Mouse (Mus musculus) stomach, embryonic 16.5 days (tissue): ENCODE results near the gene Arrdc2. TPM values are rescaled to one million over a fixed set of nuclear protein-coding genes. Genes with fewer than 3 reads are reported as not detected.
A peak's percentile ranks its signal among the peaks of the same experiment; 100 is the strongest.

Experiments
- ATAC-seq: fragments of 200-750 bp; cut with Nextera tagmentation; 2 replicates; pipeline ENCODE4 v1.8.0; 2017; ENCODE audit warnings: moderate number of reproducible peaks, moderate TSS enrichment; ENCODE audit not compliant: insufficient read depth, low FRiP score
- H3K27ac ChIP-seq: fragments of 300-500 bp; sonication (generic); 2 replicates; pipeline ENCODE4 v1.5.1; 2014; ENCODE audit warnings: low read length
- H3K27me3 ChIP-seq: fragments of 300-500 bp; sonication (generic); 2 replicates; pipeline ENCODE4 v1.6.1; 2014; ENCODE audit warnings: low read length, control low read depth, mixed read lengths; ENCODE audit not compliant: control insufficient read depth, insufficient read depth
- H3K36me3 ChIP-seq: fragments of 300-500 bp; sonication (generic); 2 replicates; pipeline ENCODE4 v1.6.1; 2014; ENCODE audit warnings: low read length; ENCODE audit not compliant: control insufficient read depth, insufficient read depth
- H3K4me1 ChIP-seq: fragments of 300-500 bp; sonication (generic); 2 replicates; pipeline ENCODE4 v1.6.1; 2014; ENCODE audit warnings: low read length, control low read depth, mixed read lengths; ENCODE audit not compliant: control insufficient read depth, insufficient read depth
- H3K4me2 ChIP-seq: fragments of 300-500 bp; sonication (generic); 2 replicates; pipeline ENCODE4 v1.6.1; 2014; ENCODE audit warnings: low read depth, low read length, mixed read lengths
- H3K4me3 ChIP-seq: fragments of 300-500 bp; sonication (generic); replicated peaks from 2 replicates; pipeline ENCODE4 v1.5.1; 2014; ENCODE audit warnings: mild to moderate bottlenecking, low read length
- H3K9ac ChIP-seq: fragments of 300-500 bp; sonication (generic); 2 replicates; pipeline ENCODE4 v1.6.1; 2014; ENCODE audit warnings: low read length
- H3K9me3 ChIP-seq: fragments of 300-500 bp; sonication (generic); replicated peaks from 2 replicates; pipeline ENCODE4 v1.6.1; 2016; ENCODE audit warnings: low read length, control low read depth; ENCODE audit not compliant: control insufficient read depth
- WGBS: fragments of 180-500 bp; shearing (Covaris S2); extraction: QIAGEN DNeasy Blood & Tissue Kit; methylation state at CpG from one replicate; pipeline ENCODE4 v1.1.7; 2014; 5-methylcytosine and 5-hydroxymethylcytosine counted together
- polyA plus RNA-seq: library from polyadenylated mRNA; unstranded; fragments of >200 nt; fragmentation: Nextera tagmentation; extraction: Ambion mirVana; gene quantifications from 2 replicates; pipeline ENCODE4 v1.2.1, GENCODE M21; 2015

The Arrdc2 gene
- polyA plus RNA-seq, 1 experiment from 2014 or later = 7.1 TPM

- 0 out of 2 replicates have a peak, but pooled peaks cover 4% of the 10 kb centered on the region for H3K36me3 ChIP-seq
- H3K27ac ChIP-seq = no peak overlapping the region
- ATAC-seq = no peak
- H3K9me3 ChIP-seq = no peaks in the 10 kb centered on the region
- no peaks in the 10 kb centered on the region for H3K27me3 ChIP-seq
- no peak overlapping the region for H3K4me3 ChIP-seq
- no peak overlapping the region for H3K4me2 ChIP-seq
- H3K4me1 ChIP-seq = peaks cover 12% of the 10 kb centered on the region
- no peak overlapping the region for H3K9ac ChIP-seq
- 98% methylated on average over 3 of the region's 3 CpGs for WGBS
Measured at GRCm38 (mm10) chr8:70834071-70834470, 5.4 kb downstream of the Arrdc2 start.

DNA sequence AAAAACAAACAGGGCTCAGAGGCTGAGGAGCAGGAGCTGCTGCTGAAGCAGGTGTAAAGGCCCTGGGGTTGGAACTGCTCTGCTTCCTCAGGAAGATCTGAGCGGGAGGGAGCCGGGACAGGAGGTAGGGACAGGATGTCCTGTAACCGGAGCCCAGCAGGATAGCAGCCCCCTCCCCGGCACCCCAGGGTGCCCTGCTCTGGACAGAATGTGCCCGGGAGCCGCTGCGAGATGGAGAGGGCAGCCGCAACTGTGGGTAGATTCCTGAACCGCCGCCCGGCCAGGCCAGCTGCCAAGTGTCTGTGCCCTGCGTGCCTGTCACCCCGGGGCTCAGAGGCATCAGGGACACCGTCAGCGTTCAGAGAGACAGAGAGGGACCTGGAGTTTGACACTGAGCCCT, 6.0 kb downstream of the Arrdc2 start:
- H3K4me1 ChIP-seq = peaks cover 7% of the 10 kb centered on the region
- H3K4me3 ChIP-seq = no peak overlapping the region
- H3K9ac ChIP-seq = 0 out of 2 replicates have a peak overlapping the region, but pooled peaks have one; percentile 10
- no peak overlapping the region for H3K27ac ChIP-seq
- no peaks in the 10 kb centered on the region for H3K27me3 ChIP-seq
- H3K9me3 ChIP-seq = no peaks in the 10 kb centered on the region
- no peak overlapping the region for H3K4me2 ChIP-seq
- 0 out of 2 replicates have a peak, but pooled peaks cover 4% of the 10 kb centered on the region for H3K36me3 ChIP-seq
- 42% methylated on average over 15 of the region's 15 CpGs for WGBS
- ATAC-seq = no peak

DNA sequence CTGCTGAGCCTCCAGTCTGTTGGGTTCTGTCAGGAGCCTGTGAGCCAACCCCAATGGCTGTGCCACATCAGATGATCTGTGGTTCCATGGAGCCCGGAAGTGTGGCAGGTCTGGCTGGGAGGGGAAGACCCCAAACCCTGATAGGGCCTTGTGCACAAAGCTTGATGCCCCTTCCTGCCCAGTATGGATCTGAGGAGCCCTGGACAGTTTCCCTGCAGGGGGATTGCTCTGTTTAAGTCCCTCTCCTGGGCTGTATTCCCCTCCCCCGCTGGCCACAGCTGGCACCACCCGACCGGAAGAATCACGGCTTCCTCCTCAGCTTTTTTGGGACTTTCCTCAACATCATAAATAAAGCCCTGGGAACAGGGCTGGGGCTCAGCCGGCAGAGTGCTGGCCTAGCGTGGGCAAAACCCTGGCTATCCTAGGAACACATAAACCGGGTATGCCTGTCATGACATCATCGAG, 6.5 kb downstream of the Arrdc2 start:
- Histone ChIP-seq H3K27ac (no peak overlapping the region), H3K36me3 (0 out of 2 replicates have a peak, but pooled peaks cover 4% of the 10 kb centered on the region), H3K9me3 (no peaks in the 10 kb centered on the region), H3K27me3 (no peaks in the 10 kb centered on the region), H3K4me1 (peaks cover 4% of the 10 kb centered on the region; the same call in 1 of the 2 replicates), H3K4me2 (no peak overlapping the region), H3K4me3 (no peak overlapping the region), H3K9ac (peak overlapping the region; percentile 45; the same call in 1 of the 2 replicates)
- ATAC-seq = no peak
- whole genome bisulfite sequencing = 48% methylated on average over 9 of the region's 9 CpGs

DNA sequence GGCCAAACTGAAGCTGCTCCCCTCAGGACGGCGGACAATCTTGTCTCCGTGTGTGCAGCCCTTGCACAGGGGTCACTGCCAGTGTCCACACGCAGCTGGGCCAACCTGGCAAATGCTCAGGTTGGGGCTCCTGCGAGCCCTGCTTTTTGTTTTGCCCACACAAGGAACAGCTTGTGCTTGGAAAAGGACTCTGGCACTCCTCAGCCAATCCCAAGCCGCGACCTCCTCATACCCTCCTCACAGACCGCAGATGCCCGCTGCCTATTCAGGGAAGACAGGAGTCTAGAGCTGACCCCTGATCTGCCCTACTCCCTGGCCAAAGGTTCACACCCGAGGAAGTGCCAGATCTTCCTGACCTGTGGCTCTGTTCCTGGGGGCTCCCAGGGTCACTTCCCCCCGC, 7.1 kb downstream of the Arrdc2 start:
- H3K4me1 ChIP-seq = peaks cover 4% of the 10 kb centered on the region; the same call in 1 of the 2 replicates
- H3K9ac ChIP-seq = no peak overlapping the region
- H3K9me3 ChIP-seq = no peaks in the 10 kb centered on the region
- H3K27ac ChIP-seq = no peak overlapping the region
- 70% methylated on average over 11 of the region's 11 CpGs for WGBS
- H3K4me3 ChIP-seq = no peak overlapping the region
- H3K36me3 ChIP-seq = 0 out of 2 replicates have a peak, but pooled peaks cover 4% of the 10 kb centered on the region
- no peak for ATAC-seq
- H3K4me2 ChIP-seq = no peak overlapping the region
- no peaks in the 10 kb centered on the region for H3K27me3 ChIP-seq

GRCm38 (mm10) chr8:70831517-70831916, 8.0 kb downstream of the Arrdc2 start:
- no peak overlapping the region for H3K4me3 ChIP-seq
- ATAC-seq = no peak
- WGBS = 78% methylated on average over 8 of the region's 8 CpGs

DNA sequence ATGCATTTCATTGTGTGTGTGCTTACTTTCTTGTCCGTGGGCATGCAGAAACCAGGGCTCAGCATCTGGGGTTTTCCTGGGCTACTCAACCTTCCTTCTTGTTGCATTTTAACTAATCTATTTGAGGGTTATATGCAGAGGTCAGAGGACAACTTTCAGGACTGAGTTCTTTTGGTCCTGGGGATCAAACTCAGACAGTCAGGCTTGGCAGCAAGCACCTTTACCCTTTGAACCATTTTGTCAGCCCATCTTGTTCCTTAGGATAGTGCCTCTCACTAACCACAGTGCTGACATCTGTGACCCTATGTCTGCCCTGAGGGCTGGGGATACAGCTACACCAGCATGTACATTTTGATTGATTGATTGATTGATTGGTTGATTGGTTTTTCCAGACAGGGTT, 11.7 kb downstream of the Arrdc2 start:
- Histone ChIP-seq H3K36me3 (no peaks in the 10 kb centered on the region), H3K4me3 (no peak overlapping the region), H3K27me3 (no peaks in the 10 kb centered on the region), H3K9me3 (no peaks in the 10 kb centered on the region), H3K4me2 (no peak overlapping the region), H3K27ac (no peak overlapping the region), H3K9ac (no peak overlapping the region), H3K4me1 (no peaks in the 10 kb centered on the region; the same call in 1 of the 2 replicates)
- 86% methylated on average over 1 of the region's 1 CpGs for WGBS
- no peak for ATAC-seq

More at GRCm38 (mm10) chr8:70831517-70831916, 8.0 kb downstream of the Arrdc2 start:
- Histone ChIP-seq H3K9me3 (no peaks in the 10 kb centered on the region), H3K36me3 (0 out of 2 replicates have a peak, but pooled peaks cover 4% of the 10 kb centered on the region), H3K27me3 (no peaks in the 10 kb centered on the region), H3K4me2 (no peak overlapping the region), H3K9ac (0 out of 2 replicates have a peak overlapping the region, but pooled peaks have one; percentile 18), H3K27ac (no peak overlapping the region), H3K4me1 (peaks cover 4% of the 10 kb centered on the region; the same call in 1 of the 2 replicates)

- H3K4me2 ChIP-seq = no peak overlapping the region
- H3K36me3 ChIP-seq = no peaks in the 10 kb centered on the region
- no peak for ATAC-seq
- H3K9ac ChIP-seq = no peak overlapping the region
- H3K27ac ChIP-seq = no peak overlapping the region
- no peaks in the 10 kb centered on the region for H3K9me3 ChIP-seq
- no peaks in the 10 kb centered on the region for H3K27me3 ChIP-seq
- H3K4me3 ChIP-seq = no peak overlapping the region
- WGBS = 98% methylated on average over 2 of the region's 2 CpGs
- no peaks in the 10 kb centered on the region; the same call in none of the 2 replicates for H3K4me1 ChIP-seq
Measured at GRCm38 (mm10) chr8:70827010-70827409, 12.5 kb downstream of the Arrdc2 start.

DNA sequence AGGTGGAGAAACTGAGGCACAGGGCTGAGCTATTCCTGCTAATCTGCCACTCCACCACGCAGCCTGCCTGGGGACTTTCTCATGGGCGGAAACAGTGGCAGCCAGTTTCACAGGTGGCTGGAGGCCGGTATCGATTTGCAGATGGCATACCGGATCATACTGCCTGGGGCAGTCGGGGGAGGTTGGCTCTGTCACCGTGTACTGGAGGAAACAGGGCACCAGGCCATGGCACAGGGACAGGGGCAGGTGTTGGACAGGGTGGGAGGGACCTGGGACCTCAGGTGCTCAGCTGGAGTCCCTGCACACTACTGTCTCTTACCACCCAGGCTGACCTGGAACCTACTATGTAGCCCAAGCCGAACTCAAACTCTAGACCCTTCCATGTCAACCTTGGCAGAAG, 13.7 kb downstream of the Arrdc2 start:
- Histone ChIP-seq H3K4me1 (no peaks in the 10 kb centered on the region; the same call in 1 of the 2 replicates), H3K36me3 (no peaks in the 10 kb centered on the region), H3K4me2 (no peak overlapping the region), H3K27ac (no peak overlapping the region), H3K9me3 (no peaks in the 10 kb centered on the region), H3K27me3 (no peaks in the 10 kb centered on the region), H3K4me3 (no peak overlapping the region), H3K9ac (no peak overlapping the region)
- WGBS = 81% methylated on average over 8 of the region's 8 CpGs
- no peak for ATAC-seq

DNA sequence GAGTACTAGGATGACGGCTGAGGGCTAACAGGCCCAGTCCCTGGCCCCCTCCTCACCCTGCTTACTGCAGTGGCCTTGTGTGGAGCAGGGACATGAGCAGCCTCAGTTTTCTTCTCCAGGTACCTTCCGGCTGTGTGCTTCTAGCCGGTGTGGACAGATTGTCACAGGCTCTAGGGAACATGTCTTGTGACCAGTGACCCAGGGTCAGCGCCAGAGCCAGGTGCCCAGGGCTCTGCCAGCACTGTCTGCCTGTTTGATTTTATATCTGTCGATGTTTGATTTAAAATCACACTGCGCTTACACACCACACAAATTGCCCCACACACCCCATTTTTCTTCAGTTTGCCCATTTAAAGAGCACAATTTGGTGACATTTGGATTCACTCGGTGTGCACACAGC, 15.7 kb downstream of the Arrdc2 start:
- H3K9me3 ChIP-seq = no peaks in the 10 kb centered on the region; the same call in 1 of the 2 replicates
- WGBS = 82% methylated on average over 7 of the region's 7 CpGs

More for the DNA sequence above, 15.7 kb downstream of the Arrdc2 start:
- H3K4me1 ChIP-seq = peaks cover 6% of the 10 kb centered on the region; the same call in 1 of the 2 replicates
- no peak overlapping the region for H3K27ac ChIP-seq
- H3K4me2 ChIP-seq = no peak overlapping the region
- H3K27me3 ChIP-seq = no peaks in the 10 kb centered on the region
- no peak overlapping the region for H3K9ac ChIP-seq
- H3K4me3 ChIP-seq = no peak overlapping the region
- no peaks in the 10 kb centered on the region for H3K36me3 ChIP-seq
- ATAC-seq = no peak
